Mouse (Mus musculus) heart, adult 2 months (tissue): ENCODE measurements around the gene 2210407C18Rik. TPM values are rescaled to one million over a fixed set of nuclear protein-coding genes. Genes with fewer than 3 reads are reported as not detected.

Experiments used
- DNase-seq, 2 experiments: peaks; one replicate each; pipeline ENCODE4 v3.0.0; 2021
- H3K27ac ChIP-seq: fragments of 200-600 bp; 2 replicates; pipeline ENCODE4 v1.8.1; 2022
- H3K27me3 ChIP-seq: fragments of 200-500 bp; 2 replicates; pipeline ENCODE4 v1.6.1; 2012; ENCODE audit warnings: mild to moderate bottlenecking, low read length, inconsistent platforms, mixed read lengths; ENCODE audit not compliant: control insufficient read depth, insufficient read depth
- H3K36me3 ChIP-seq: fragments of 200-500 bp; 2 replicates; pipeline ENCODE4 v1.6.1; 2012; ENCODE audit warnings: low read length, inconsistent platforms; ENCODE audit not compliant: control insufficient read depth, insufficient read depth
- H3K4me1 ChIP-seq: fragments of 200-500 bp; 2 replicates; pipeline ENCODE4 v1.6.1; 2011; ENCODE audit warnings: low read length; ENCODE audit not compliant: control insufficient read depth, insufficient read depth
- H3K4me3 ChIP-seq: fragments of 200-600 bp; 2 replicates; pipeline ENCODE4 v1.8.1; 2022
- H3K79me2 ChIP-seq: fragments of 200-500 bp; replicated peaks from 2 replicates; pipeline ENCODE4 v1.6.1; 2012; ENCODE audit warnings: mild to moderate bottlenecking, inconsistent platforms, low read length, moderate library complexity, mixed read lengths; ENCODE audit not compliant: control insufficient read depth, insufficient read depth
- H3K9ac ChIP-seq: fragments of 200-500 bp; 2 replicates; pipeline ENCODE4 v1.6.1; 2012; ENCODE audit warnings: low read depth, mild to moderate bottlenecking, control low read depth, inconsistent platforms, low read length, mixed read lengths
- CTCF ChIP-seq: fragments of 200-600 bp; IDR thresholded peaks from 2 replicates; pipeline ENCODE4 v1.8.1; 2022; ENCODE audit warnings: antibody characterized with exemption, mild to moderate bottlenecking, moderate library complexity
- EP300 ChIP-seq: fragments of 200-500 bp; IDR thresholded peaks from 2 replicates; pipeline ENCODE4 v1.6.1; 2011; ENCODE audit warnings: low read depth, low read length, control low read depth; ENCODE audit not compliant: insufficient read depth
- POLR2A ChIP-seq: fragments of 200-500 bp; IDR thresholded peaks from 2 replicates; pipeline ENCODE4 v1.6.1; 2011; ENCODE audit warnings: mild to moderate bottlenecking, low read depth, low read length, control low read depth; ENCODE audit not compliant: insufficient read depth
- WGBS: fragments of 180-500 bp; shearing (Covaris S2); methylation state at CpG from one replicate; pipeline ENCODE4 v1.1.7; 2018; 5-methylcytosine and 5-hydroxymethylcytosine counted together
- intact Hi-C: fragments of 180-260 bp; cut with DNase I; formaldehyde crosslinking; loops from one replicate; pipeline ENCODE4 v1.15.1; 2025
- polyA plus RNA-seq: library from polyadenylated mRNA; depleted of rRNA; stranded (reverse); fragments of >200 nt; gene quantifications from 2 replicates; pipeline ENCODE4 v1.2.3, GENCODE M21; 2012
- total RNA-seq, 2 experiments: library from RNA; stranded (reverse); gene quantifications; 2 replicates each; pipeline ENCODE4 v1.2.3; 2021

2210407C18Rik gene
- total and polyA plus RNA-seq, 3 experiments = 3.6 to 11.4 (median 7.6) TPM

DNA sequence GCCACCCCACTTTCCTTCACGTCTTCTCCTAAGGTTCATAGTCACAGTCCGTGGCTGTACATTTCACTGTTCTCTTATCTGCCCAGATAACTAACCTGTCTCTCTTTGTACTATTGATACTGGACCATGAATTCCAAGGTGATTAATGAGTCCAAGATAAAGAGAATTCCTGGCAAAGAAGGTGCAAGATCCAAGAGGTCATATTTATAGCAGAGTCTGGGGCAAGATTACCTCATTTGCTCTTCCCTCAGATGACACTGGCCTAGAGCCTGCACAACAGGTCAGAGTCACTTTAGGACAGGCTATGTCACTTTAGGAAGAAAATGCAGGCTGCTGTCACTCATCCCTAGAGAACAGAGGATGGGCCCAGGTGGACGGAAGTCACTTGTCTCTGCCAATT, 10.6 kb downstream of the 2210407C18Rik start:
- Histone ChIP-seq H3K36me3 (no peaks in the 10 kb centered on the region), H3K27ac (peak overlapping the region; percentile 1), H3K79me2 (no peaks in the 10 kb centered on the region), H3K4me1 (peaks cover 3% of the 10 kb centered on the region), H3K9ac (no peak overlapping the region), H3K4me3 (no peak overlapping the region), H3K27me3 (no peaks in the 10 kb centered on the region)
- TF ChIP-seq POLR2A (no peak), CTCF (no peak), EP300 (peak; percentile 33; the same call in 1 of the 2 replicates)
- DNase-seq = peak in 1 of 2 experiments; percentile 14
- WGBS = 33% methylated on average over 3 of the region's 3 CpGs
- intact Hi-C loops = no loop called here

DNA sequence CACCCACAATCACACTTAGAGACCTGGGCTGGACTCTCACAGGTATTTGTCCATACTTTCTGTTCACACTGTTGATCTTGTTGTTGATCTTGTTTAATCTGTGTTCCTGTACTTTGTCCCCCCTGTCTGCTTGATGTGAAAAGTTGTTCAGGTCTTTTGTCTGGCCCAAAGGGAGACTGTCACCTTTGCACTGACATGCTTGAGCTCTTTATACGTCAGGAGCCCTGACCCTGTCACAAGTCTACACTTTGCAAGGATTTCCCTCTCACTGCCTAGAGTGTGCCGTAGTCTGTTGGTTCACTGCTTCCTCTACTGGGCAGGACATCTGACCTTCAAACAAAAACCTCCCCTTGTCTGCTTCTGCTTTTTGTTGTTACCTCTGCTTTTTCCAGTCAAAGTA, 11.2 kb downstream of the 2210407C18Rik start:
- Histone ChIP-seq H3K4me1 (peaks cover 3% of the 10 kb centered on the region), H3K27ac (peak overlapping the region; percentile 1), H3K79me2 (no peaks in the 10 kb centered on the region), H3K4me3 (no peak overlapping the region), H3K27me3 (no peaks in the 10 kb centered on the region), H3K9ac (no peak overlapping the region), H3K36me3 (no peaks in the 10 kb centered on the region)
- WGBS = 28% methylated on average over 2 of the region's 2 CpGs
- no peak for DNase-seq
- no peak for TF ChIP-seq EP300
- TF ChIP-seq CTCF = no peak
- no peak for TF ChIP-seq POLR2A
- intact Hi-C loops = no loop called here

- intact Hi-C loops = no loop called here
- TF ChIP-seq CTCF (no peak), POLR2A (no peak), EP300 (no peak)
- H3K27ac ChIP-seq = no peak overlapping the region
- H3K4me3 ChIP-seq = no peak overlapping the region
- H3K79me2 ChIP-seq = no peaks in the 10 kb centered on the region
- WGBS = 66% methylated on average over 6 of the region's 6 CpGs
- no peaks in the 10 kb centered on the region for H3K27me3 ChIP-seq
- no peaks in the 10 kb centered on the region for H3K36me3 ChIP-seq
- DNase-seq = no peak
- H3K4me1 ChIP-seq = peaks cover 3% of the 10 kb centered on the region
- H3K9ac ChIP-seq = no peak overlapping the region
Observed at GRCm38 (mm10) chr11:58602800-58603560, 12.9 kb downstream of the 2210407C18Rik start.

- no peak for DNase-seq
- H3K36me3 ChIP-seq = no peaks in the 10 kb centered on the region
- TF ChIP-seq POLR2A (no peak), EP300 (no peak), CTCF (no peak)
- H3K9ac ChIP-seq = no peak overlapping the region
- no peak overlapping the region for H3K4me3 ChIP-seq
- peaks cover 3% of the 10 kb centered on the region for H3K4me1 ChIP-seq
- H3K79me2 ChIP-seq = no peaks in the 10 kb centered on the region
- no peak overlapping the region; the same call in 1 of the 2 replicates for H3K27ac ChIP-seq
- intact Hi-C loops = no loop called here
- no peaks in the 10 kb centered on the region for H3K27me3 ChIP-seq
Observed at GRCm38 (mm10) chr11:58602062-58602461, 13.8 kb downstream of the 2210407C18Rik start.

GRCm38 (mm10) chr11:58597837-58598236, 18.0 kb downstream of the 2210407C18Rik start:
- Histone ChIP-seq H3K27me3 (no peaks in the 10 kb centered on the region), H3K4me3 (no peak overlapping the region), H3K79me2 (no peaks in the 10 kb centered on the region), H3K27ac (no peak overlapping the region), H3K36me3 (no peaks in the 10 kb centered on the region), H3K9ac (no peak overlapping the region), H3K4me1 (no peaks in the 10 kb centered on the region)
- intact Hi-C loops = no loop called here
- TF ChIP-seq EP300 (no peak), POLR2A (no peak), CTCF (no peak)
- WGBS = 81% methylated on average over 13 of the region's 13 CpGs
- no peak for DNase-seq

DNA sequence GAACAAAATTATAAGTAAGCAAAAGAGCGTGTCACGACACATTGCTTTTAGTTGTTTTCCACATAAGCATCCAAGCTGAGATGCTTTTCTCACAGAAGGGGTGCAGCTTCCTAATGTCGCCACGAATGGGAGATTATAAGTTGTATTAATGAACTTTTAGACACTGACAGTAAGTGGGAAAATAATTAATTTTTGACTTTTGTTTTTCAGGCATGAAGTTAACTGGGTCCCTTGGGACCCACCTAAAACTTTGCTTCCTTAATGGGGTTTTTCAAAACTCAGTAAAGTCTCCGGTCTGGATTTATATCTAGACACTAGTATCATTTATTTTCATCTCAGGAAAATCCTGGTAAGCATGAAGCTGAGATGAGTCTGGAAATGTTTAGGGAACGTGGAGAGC, 21.1 kb downstream of the 2210407C18Rik start, which contains the start of gene Olfr324:
Gene Olfr324 (plus strand): TSS at position 301 of the 400 bp plus-strand sequence.
- Histone ChIP-seq H3K79me2 (no peaks in the 10 kb centered on the region), H3K4me3 (no peak within 1 kb of the TSS), H3K9ac (no peak within 1 kb of the TSS), H3K36me3 (no peaks in the 10 kb centered on the region), H3K27ac (no peak within 1 kb of the TSS), H3K4me1 (no peaks in the 10 kb centered on the region), H3K27me3 (no peaks in the 10 kb centered on the region)
- intact Hi-C loops = no loop called here
- TF ChIP-seq POLR2A (no peak), CTCF (no peak), EP300 (no peak)
- no peak for DNase-seq
- 68% methylated on average over 6 of the region's 6 CpGs for WGBS
